Mouse (Mus musculus): Measurements from ENCODE around the gene Zfp454.

Zfp454 gene

DNA sequence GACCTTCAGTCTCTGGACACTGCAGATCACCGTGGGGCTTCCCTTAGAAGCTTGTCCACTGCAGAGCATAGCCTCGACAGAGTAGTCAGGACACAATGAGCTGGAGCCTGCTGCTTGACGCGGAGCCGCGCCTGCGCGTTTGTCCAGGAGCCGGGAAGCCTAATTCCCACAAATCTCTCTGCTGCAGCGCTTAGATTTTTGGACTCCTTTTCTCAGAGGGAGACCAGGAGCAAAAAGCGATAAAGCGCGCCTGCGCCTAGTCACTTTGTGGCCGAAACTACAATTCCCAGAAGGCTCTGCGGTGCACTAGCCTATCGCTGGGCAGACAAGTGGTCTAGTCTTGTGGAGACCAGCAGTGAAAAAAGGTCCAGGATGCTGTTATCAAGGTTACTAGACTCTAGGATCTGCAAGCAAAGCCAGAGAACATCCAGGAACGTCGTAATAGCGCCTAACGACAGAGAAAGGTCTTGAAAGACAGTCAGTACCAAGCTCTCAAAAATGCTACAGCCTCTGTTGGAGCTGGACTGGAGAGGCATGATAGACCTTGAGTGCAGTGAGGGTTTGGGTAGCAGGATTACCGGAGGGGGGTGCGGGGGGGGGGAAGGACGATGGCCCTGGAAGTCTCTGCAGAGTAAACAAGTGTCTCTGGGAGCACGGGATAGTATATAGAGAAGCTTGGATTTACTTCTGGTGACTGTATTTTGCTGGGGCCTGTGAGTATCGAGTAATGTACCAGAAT, at the start of gene Zfp454:
Gene Zfp454 (minus strand): TSS at position 262 of the 739 bp plus-strand sequence.
- DNase-seq = peak; percentile 91 to 96

DNA sequence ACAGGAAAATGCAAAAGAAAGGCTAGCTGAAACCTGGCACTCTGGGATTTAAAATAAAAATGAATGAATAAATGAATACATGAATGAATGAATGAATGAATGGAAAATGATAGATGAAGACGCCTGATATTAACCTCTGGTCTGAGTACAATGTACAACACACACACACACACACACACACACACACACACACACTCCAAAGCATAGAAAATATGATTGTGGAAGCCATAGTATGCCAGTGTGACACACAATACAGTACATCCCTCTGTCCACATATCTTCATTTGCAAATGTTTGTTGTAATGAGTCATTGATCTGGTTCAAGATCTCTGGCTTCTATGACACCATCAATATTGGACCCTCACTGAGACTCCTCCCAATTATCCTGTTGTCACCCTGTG, 44.6 kb upstream of the Zfp454 start:
- no peak for DNase-seq

DNA sequence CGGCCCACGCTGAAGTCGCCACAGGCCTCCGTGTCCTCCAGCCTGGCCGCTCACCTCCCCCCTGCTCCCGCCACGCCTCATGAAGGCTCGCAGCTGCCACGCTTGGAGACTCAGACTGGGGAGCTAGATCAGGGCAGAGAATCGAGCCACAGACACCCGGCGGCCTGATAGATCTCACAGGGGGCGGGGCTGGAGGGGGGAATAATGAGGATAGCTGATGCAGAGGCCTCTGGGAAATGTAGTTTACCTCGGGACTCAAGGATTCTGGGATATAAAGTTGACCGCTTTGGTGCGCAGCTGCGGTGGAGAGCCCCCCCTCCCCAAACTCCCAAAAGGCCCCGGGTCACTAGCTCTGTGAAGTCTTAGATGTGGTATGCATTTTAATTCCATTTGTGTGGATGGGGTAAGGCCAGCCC, 44.0 kb upstream of the Zfp454 start, which contains the start of gene Zfp354b:
Gene Zfp354b (minus strand): TSS at position 183 of the 416 bp plus-strand sequence.
- DNase-seq = peak; percentile 89 to 91

DNA sequence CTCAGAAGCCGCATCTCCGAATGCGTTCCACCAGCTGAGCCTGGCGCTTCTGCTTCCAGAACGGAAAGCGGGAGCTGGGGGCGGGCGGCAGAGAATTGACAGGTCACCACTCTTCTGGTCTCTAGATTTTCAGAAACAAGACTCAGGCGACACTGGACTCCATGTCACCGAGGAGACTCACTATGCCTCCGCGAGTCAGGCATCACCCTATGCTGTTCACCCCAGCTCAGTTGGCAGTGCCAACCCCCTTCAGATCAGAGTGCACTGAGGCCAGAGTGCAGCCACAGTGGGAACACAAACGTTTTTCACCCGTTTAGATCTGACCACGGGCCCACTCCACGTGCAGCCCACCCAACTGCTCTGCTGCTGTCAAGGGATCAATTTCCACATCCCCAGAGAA, 43.6 kb upstream of the Zfp454 start:
- DNase-seq = no peak

DNA sequence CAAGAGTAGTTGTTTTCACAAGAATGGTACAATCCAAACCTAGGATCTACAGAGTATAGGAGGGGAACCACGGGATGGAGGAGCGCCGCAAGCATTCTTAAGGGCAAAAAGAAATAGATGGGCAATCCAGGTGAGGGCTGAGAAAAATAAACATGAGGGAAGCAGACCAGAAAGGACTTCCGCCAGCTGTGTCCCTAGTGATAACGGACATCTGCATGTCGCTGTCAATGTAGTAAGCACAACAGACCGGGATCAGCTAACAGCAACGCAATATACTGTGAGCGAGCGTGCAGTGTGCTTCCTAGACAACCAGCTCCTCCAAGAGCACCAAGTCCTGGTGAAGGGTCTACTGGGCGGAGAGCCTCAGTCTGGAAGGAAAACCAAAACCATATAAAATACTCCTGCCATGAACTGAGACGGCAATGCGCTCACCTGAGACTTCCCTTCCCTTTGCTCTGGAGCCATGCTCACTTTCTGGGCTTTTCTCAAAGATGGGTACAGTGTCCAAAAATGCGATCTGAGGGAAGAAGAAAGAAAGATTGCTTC, 43.1 kb upstream of the Zfp454 start:
- peak in 1 of 2 experiments; percentile 18 for DNase-seq

DNA sequence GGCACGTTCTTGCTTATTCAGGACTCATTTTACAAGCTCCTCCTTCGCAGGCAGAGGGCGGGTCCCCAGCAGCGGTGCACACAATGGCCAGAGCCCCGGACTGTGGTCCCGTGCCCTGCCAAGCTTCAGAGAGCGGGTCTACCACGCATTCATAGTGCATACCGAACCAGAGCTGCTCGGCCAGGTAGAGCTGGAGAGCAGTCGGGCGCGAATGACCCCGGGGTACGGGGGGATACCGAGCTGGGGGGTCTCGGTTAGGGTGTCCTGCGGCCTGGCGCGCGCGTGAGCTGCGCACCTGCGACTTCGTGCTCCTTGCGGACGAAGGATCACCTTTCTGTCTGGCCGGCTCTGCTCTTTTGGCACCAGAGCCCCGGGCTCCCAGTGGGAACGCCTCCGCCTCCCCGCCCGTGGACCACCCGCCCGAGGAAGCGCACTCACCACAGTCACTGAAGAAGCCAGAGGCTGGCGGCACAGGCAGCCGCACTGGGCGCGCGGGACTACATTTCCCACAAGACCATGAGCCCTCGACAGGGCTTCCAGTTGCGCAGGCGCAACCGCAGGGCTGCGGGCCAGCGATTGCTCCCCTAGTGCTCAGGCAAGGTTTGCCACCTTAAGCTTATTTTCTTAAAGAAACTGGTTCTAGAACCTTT, 28.3 kb upstream of the Zfp454 start, which contains the start of gene Zfp2:
Gene Zfp2 (minus strand): TSS at position 495 of the 650 bp plus-strand sequence.
- DNase-seq = peak; percentile 95 to 96

DNA sequence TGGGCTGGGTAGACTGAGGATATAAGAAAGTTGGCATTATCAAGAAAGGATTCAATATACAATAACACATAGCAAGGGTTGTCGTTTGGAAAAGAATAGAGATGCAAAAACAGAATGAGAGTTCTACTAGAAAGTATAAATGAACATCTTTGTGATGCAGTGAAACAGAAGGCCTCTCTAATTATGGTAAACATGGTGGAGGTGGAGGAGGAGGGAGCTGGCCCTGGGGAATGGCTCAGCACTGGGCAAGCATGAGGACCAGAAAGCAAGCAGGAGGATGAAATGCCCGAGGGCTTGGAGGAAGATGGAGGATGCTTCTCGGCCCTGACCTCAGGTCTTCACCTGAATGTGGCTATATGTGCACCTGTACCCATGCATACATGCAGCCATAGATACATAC, 27.0 kb upstream of the Zfp454 start:
- DNase-seq = no peak

DNA sequence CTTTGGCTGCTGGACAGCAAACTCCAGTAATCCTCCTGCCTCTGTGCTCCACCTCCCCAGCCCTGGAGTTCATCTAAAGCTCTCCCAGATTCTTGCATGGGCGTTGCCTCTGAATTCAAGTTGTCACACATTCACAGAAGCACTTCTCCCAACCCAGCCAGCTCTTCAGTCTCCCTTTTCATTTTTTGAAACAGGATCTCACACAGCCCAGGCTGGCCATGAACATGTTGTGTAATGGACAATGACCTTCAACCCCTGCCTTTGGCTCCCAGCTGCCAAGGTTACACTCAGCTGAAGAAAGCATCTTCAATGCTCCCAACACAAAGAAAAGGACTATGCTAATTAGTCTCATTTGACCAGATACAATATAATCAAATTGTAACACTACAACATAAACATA, 25.9 kb upstream of the Zfp454 start:
- no peak for DNase-seq

DNA sequence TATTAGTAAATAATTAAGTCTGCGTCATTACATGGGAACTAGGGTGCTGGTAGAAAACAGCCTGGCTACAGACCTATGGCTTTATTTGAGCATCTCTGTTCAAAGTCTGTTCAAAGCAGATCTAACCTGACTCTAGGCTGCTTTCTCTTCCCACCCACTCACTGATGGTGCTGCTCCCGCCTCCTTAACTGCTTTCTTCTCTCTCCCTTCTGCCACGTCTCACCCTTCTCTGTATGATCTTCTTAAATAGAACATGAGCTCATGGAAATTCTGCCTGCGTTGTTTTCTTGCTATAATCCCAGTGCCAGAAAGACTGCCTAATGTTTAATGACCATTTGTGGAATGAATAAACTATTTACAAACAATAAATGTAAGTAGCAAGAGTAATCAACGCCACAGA, 20.7 kb upstream of the Zfp454 start:
- no peak for DNase-seq

DNA sequence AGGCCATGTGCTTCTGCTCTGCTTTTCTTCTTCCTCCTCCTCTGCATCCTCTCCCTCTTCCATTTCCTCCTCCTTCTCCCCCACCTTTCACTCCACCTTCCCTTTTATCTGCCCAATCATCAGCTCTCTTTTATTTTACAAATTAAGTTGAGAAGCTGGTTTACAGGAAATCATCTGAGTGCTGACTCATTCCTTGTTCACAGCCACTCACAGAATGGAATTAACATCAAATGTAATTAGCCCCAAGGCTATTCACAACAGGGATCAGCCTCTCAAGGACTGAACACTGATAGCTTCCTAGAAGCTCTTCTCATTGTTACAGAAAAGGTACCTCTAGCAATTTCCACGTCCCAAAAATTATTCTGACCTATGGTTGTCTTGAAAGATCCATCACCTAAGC, 9.9 kb upstream of the Zfp454 start:
- DNase-seq = no peak

DNA sequence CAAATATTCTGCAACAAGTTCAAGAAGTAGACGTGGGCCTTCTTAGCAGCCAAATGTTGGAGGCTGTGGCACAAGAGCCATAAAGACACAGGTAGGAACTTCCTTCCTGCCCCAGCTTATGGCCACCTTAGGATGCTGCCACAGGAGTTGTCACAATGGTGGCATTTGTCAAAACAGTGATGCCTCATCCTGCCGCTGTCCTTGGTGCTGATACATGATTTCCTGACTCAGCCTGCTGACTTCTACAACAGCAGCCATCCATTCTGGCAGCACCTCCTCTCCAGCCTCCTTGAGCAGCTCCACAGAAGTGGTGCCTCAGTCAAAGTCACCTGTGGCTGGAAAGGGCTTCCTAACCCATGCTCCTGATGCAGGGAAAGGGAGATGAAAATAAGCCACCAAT, 5.0 kb upstream of the Zfp454 start:
- DNase-seq = no peak

DNA sequence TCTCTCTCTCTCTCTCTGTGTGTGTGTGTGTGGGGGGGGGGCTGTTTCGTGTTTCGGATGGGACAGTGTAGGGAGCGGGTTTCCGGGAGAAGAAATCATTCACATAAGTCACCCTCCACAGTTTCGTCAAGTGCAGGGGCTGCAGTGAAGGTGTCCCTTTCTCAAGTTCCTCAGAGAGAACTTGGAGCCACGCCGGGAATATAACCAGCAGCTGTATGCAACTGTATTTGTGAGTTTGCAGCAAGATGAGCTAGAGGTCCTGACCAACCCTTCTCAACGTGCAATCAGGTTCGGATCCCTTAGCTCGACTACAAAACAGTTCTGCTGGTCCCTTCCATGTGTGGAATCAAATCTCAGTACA, 538 bp downstream of the Zfp454 start:
- DNase-seq = peak in 1 of 2 experiments; percentile 33

DNA sequence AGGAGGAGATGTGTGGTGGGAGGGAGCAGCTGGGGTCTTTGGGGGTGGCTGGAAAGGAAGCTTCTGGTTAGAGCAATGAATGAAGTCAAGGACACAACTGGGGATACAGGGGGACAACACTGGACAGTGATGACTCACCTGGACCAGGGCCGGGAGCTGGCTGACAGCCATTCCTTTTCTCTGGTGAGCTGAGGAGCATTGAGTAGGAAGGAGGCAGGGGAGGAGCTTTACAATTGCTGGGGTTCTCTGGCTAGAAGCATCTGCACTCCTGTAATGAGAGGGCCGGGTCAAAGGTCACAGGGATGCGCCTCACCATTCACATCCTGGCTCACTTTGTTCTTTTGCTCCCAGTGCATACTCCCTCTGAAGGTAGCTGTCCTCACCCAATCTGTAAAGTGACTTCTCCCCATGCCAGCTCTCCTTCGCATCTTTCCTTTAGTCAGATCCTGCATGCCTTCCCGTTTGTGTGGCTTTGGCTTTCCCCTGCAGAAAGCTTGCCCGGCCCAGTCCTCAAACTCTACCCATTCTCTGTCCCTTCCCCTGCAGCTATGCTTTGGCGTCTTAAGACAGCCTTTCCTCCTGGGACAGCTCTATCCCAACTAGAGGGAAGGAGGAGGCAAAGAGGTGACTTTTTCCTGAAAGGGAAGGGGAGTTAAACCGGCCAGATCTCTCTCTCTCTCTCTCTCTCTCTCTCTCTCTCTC, 1.1 kb downstream of the Zfp454 start:
- DNase-seq = peak; percentile 34 to 50

DNA sequence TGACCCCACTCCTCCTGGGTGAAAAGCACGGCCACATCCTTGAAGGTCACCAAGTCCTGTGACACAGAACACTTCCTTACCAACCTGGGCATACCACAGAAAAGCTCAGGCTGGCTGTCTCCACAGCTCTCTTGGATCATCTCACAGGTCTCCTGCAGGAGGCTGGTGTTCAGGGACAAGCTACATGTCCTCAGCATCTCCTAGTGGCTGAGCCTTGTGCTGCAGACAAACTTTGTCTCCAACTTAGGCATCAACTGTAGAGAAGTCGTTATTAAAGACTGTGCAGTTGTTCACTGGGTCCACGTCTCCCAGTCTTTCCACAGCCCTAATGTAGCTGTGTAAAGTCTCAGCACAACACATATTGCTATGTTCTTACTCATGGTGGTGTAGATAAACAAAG, 3.7 kb downstream of the Zfp454 start:
- no peak for DNase-seq

DNA sequence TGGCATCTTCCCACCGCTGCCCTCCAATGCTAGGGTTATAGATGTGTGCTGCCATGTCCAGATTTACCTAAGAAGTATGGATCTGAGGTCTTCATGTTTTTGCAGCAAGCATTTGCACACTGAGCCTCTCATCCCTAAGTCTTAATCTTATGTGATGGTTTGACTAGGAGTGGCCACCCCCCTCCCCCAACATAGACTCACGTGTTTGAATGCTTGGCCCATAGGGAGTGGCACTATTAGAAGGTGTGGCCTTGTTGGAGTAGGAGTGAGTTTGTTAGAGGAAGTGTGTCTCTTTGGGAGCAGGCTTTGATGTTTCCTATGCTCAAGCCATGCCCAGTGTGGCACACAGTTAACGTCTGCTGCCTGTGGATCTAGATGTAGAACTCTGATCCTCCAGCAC, 8.8 kb downstream of the Zfp454 start:
- no peak for DNase-seq

DNA sequence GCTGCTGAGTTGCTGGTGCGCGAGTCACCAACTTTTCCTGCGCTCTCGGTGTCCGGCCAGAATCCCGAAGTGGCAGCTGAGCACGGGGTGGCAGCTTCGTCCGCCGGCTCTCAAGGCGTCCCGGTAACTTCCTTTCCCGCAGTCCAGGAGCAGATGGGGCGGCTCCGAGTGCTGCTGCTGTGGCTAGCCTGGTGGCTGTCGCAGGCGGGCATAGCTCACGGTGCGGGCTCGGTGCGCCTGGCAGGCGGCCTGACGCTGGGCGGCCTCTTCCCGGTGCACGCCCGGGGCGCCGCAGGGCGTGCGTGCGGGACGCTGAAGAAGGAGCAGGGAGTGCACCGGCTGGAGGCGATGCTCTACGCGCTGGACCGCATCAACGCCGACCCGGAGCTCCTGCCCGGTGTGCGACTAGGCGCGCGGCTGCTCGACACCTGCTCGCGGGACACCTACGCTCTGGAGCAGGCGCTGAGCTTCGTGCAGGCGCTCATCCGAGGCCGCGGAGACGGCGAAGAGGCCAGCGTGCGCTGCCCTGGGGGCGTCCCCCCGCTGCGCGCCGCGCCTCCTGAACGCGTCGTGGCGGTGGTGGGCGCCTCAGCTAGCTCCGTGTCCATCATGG, 36.4 kb downstream of the Zfp454 start:
- DNase-seq = peak in 1 of 2 experiments; percentile 17

DNA sequence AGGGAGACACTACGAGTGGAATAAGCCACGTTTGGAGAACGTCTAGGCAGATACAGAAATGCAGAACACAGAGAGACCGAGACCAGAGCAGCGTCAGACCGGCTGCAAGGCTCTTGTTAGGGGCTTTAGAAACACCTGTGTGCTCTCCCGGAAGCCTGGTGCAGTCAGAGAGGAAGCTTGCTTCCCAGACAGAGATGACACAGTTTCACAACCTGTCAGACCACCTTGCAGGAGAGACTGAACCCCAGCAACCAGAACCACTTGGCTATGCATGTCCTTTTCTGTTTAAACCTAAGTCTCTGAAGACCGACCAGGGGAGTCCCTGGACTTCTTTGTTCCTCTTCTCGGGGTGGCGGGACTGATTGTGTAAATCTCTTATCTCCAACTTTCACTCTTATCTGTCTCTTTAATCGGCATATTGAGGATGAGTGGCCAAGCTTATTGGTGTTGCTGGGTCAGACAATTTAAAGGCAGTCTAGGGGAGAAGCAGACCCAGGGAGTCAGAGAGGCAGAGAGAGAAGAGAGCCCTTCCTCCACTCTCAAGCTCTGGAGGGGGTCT, 37.2 kb downstream of the Zfp454 start, which contains the start of gene Grm6:
Gene Grm6 (plus strand): TSS at position 509 of the 559 bp plus-strand sequence.
- DNase-seq = no peak

DNA sequence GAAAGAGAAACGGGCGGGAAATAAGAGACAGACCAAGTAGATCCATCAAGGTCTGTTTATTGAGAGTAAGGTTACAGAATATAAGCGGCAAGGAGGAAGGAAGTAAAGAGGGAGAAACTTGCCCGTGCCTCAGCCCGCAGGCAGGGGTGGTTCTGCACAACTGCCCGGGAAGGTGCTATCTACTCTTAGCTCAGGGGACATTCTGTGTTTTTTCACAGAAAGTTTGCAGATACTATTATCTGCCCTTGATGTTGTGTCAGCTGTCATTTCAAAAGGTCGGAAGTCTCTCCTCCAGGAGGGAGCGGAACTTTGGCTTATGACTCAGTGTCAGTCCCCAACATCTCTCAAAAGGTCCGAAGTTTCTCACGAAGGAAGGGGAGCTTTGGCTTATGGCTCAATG, 38.1 kb downstream of the Zfp454 start:
- DNase-seq = no peak

DNA sequence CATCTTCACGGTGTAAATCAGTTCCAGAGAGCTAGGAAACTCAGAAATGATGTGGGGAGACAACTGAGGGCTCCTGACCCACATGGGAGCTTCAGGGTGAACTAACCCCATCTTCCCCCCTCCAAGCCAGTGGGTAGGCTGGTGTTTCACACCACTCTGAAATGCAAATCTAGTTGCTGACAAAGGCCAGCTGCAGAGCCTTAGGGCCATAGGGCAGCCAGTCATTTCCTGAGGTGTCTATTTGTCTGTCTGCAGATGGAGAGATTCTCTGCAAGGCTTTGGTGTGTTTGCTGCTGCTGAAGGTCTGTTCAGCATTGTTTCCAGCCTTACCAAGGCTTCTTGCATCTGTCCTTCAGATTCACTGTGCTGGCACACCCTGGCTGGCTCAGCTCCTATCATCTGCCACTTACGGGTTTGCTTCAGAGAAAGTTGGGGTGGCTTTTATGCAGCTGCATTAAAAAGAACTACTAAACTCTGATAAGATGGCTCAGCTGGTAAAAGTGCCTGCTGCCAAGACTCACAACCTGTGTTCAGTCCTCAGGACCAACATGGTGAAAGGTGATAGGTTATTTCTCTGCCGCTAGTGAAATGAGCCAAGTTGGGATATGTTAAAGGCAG, 38.8 kb downstream of the Zfp454 start:
- no peak for DNase-seq

DNA sequence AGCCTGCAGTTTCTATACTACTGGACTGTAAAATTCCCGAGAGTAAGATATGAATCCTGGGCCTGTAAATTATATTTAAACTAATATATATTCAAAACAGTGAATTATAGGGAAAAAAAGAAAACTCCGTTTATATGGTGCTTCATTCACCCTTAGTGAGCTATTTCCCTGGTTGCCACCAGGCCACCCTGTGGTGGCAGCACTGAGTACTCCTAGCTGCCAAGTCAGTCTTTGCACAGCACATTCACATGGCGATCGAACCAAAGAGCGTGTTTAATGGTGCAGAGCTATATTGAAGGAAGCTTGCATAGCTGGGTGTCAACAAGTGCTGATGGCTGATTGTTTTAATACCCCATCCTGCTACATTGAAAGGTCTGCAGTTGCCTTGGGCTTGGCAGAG, 40.4 kb downstream of the Zfp454 start:
- DNase-seq = peak; percentile 24 to 36

DNA sequence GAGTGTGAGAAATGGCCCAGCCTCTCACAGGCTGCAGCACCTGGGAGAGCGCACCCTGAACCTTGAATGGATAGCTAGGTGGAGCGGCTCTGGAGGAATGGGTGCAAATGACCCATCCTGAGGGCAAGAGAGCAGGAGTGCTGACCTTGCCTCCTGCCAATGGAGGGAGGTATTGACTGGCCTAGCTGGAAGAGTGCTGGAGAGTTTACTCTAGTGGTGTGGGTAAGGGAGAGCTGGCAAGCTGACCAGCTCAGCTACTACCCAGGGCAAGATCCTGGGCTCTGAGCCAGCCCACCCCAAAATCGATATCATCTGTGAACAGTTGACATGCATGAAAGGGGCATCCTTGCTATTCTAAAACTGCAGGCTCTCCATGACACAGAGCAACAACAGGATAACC, 41.5 kb downstream of the Zfp454 start:
- DNase-seq = no peak

All from cerebellum, postnatal 14 days (tissue).